Mouse (Mus musculus) erythroblast, embryonic 14.5 days (primary cell): ENCODE measurements around the gene Cldn20.

ENCODE experiments used
- GATA1 ChIP-seq: IDR thresholded peaks from 2 replicates; pipeline ENCODE4 v1.6.1; 2012; ENCODE audit warnings: low read length, inconsistent platforms, mixed read lengths
- TAL1 ChIP-seq: IDR thresholded peaks from 3 replicates; pipeline ENCODE4 v1.6.1; 2012; ENCODE audit warnings: low read length, inconsistent platforms, mixed read lengths

DNA sequence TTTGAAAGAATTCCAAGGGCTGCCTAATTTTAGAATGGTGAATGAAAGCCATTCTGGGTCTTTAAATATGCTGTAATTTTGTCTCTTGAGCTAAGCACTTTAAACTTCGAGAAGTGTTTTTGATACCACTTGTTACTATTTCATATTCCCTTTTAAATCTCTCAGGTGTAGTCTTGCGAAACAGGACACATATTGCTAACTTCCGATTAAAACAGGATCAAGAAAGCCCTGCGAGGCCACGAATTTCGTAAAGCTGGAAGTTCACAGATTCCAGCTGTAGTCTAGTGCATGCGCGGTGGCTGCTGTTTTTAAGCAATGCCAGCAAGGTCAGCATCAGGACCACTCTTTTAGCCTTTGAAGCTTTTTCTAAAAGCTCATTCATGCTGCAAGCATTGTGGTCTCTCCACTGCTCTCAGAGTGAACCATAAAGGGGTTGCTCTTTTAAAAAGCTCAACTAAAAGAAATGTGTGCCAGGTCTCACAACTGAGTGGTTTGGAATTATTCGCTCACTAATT, 26.1 kb downstream of the Cldn20 start:
- TF ChIP-seq TAL1 (no peak), GATA1 (no peak)
